Comparison of ENCODE assay signal across 14 mouse cellular contexts in the genomic region with DNA sequence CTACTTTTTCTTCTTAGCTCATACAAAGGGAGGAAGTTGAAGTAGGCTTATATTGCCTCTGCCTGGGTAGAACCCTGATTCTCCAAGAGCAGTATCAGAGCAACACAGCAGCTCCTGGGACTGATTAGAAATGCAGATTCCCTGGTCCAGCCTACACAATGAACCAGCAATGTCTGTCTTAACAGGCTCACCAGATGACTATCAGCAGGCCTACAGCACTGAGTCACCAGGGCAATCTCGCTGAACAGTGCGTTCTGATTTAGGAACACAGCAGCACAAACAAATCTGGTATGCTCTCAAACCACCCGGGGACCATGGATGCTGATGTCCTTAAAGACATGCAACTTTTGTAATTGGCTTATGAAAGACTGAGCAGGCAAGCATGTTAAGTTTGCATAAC.
DNase-seq lines count a peak whose midpoint lies in the region; ATAC-seq lines count a peak whose summit lies in the region.
"Had no signal": no experiment of that assay in that cellular context is flagged by ENCODE, and none has a peak within 500 bp of the region (broad histone marks: within the 10 kb centered on the region; RNA-seq: fewer than 3 reads in every experiment).

No protein-coding gene starts in this region.

- H3K4me1 ChIP-seq in midbrain, embryonic 12.5 days: no peaks in the 10 kb centered on the region; the same call in 1 of the 2 replicates
- H3K4me1 ChIP-seq in midbrain, embryonic 10.5 days: no peaks in the 10 kb centered on the region
- no peaks in the 10 kb centered on the region for H3K4me1 ChIP-seq in liver, embryonic 16.5 days (ENCODE audit: control insufficient read depth, low read depth, low read length)

- no peaks in the 10 kb centered on the region for H3K27me3 ChIP-seq in midbrain, embryonic 12.5 days
- no peaks in the 10 kb centered on the region for H3K27me3 ChIP-seq in midbrain, embryonic 10.5 days (ENCODE audit: low read depth, poor library complexity, severe bottlenecking)
- no peaks in the 10 kb centered on the region for H3K27me3 ChIP-seq in liver, embryonic 16.5 days (ENCODE audit: control insufficient read depth, insufficient read depth, low read depth, low read length)

- H3K9ac ChIP-seq in midbrain, embryonic 12.5 days (replicated peaks): no peak overlapping the region
- no peak overlapping the region for H3K9ac ChIP-seq in liver, embryonic 16.5 days (ENCODE audit: low read depth, low read length)

- DNase-seq in adrenal gland, postnatal 10 days: peak; percentile 19
- no peak for DNase-seq in adrenal gland, adult 8-10 months
- no peak for DNase-seq in midbrain, embryonic 10.5 days (ENCODE audit: low spot score)
- DNase-seq in c-Kit-positive CD71-positive TER-119-negative erythroid progenitor cells, embryonic 14.5 days (ENCODE audit: low read depth): peak; percentile 14
- no peak for DNase-seq in spleen, adult 12 weeks (ENCODE audit: low spot score)
- DNase-seq: cerebellum, adult 9-11 months; heart, postnatal 36 days; kidney, postnatal 10 days; lung, adult 2 months; spleen, adult 18-20 months had no signal

- no peak overlapping the region for H3K4me2 ChIP-seq in midbrain, embryonic 12.5 days (replicated peaks)
- no peak overlapping the region for H3K4me2 ChIP-seq in liver, embryonic 16.5 days (ENCODE audit: low read depth, low read length)

- H3K9me3 ChIP-seq in midbrain, embryonic 12.5 days: no peaks in the 10 kb centered on the region
- no peaks in the 10 kb centered on the region for H3K9me3 ChIP-seq in midbrain, embryonic 10.5 days (replicated peaks)
- H3K9me3 ChIP-seq in liver, embryonic 16.5 days (replicated peaks; ENCODE audit: control insufficient read depth, low read length): no peaks in the 10 kb centered on the region

- H3K4me3 ChIP-seq in midbrain, embryonic 12.5 days: no peak overlapping the region
- no peak overlapping the region for H3K4me3 ChIP-seq in midbrain, embryonic 10.5 days
- H3K4me3 ChIP-seq in liver, embryonic 16.5 days (ENCODE audit: low read depth, low read length): no peak overlapping the region
- H3K4me3 ChIP-seq: myocyte had no signal

- H3K27ac ChIP-seq in midbrain, embryonic 12.5 days (replicated peaks): no peak overlapping the region
- no peak overlapping the region for H3K27ac ChIP-seq in midbrain, embryonic 10.5 days (replicated peaks)
- H3K27ac ChIP-seq in liver, embryonic 16.5 days (ENCODE audit: low read length): no peak overlapping the region

- H3K36me3 ChIP-seq in midbrain, embryonic 12.5 days: peaks cover 34% of the 10 kb centered on the region
- H3K36me3 ChIP-seq in midbrain, embryonic 10.5 days: peaks cover 64% of the 10 kb centered on the region
- H3K36me3 ChIP-seq in liver, embryonic 16.5 days (ENCODE audit: control insufficient read depth, insufficient read depth): peaks cover 18% of the 10 kb centered on the region

- WGBS in midbrain, embryonic 12.5 days: 69% methylated on average over 3 of the region's 3 CpGs
- 86% methylated on average over 3 of the region's 3 CpGs for WGBS in midbrain, embryonic 10.5 days
- 44% methylated on average over 3 of the region's 3 CpGs for WGBS in liver, embryonic 16.5 days (ENCODE audit: insufficient replicate concordance)

- peak; percentile 34; the same call in 1 of the 2 replicates for ATAC-seq in midbrain, embryonic 12.5 days (ENCODE audit: low FRiP score, low read depth)
- ATAC-seq in liver, embryonic 16.5 days (ENCODE audit: low read depth): peak; percentile 37; the same call in 1 of the 2 replicates
- no peak for ATAC-seq in erythroid progenitor cell, adult 5-6 weeks (replicated peaks; ENCODE audit: low FRiP score, poor library complexity, severe bottlenecking)

Comparison
In these comparisons a context has a peak if more than half of its experiments do, and no peak if none do; other contexts are left out.
1. DNase-seq: peak in adrenal gland, postnatal 10 days (single experiment) and c-Kit-positive CD71-positive TER-119-negative erythroid progenitor cells, embryonic 14.5 days (single experiment); none in adrenal gland, adult 8-10 months (single experiment), midbrain, embryonic 10.5 days (single experiment) and spleen, adult 12 weeks (single experiment).